Mouse (Mus musculus): ENCODE results near the gene Eif1.
"Not testable (repeated sequence)": the region's sequence is repeated elsewhere in the genome, so short reads cannot be mapped to it uniquely, and the experiment has no call there.

Eif1 gene

GRCm38 (mm10) chr11:100335731-100336130 lies 16.0 kb downstream of the Eif1 start:
- intact Hi-C loops (cut with DNase I) = no loop called here

DNA sequence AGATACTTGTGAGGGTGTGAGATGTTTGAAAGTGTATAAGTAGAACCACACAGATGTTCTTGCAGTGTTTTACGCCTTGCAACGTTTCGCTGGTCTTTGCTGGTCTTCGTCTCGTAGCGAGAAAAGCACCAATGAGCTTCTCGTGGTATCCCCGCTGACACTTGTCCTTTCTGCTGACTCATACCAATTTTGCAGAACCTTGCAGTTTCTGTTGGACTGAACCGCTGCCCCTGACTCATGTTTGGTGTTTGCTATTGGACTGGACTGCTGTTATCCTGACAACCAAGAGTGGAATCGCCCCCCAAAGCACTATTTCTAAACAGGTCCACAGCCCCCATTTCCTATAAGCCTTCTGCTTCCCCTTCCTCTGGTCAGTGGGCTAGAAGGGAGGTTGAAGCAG lies 24.6 kb downstream of the Eif1 start:
- intact Hi-C loops (cut with DNase I) = no loop called here

DNA sequence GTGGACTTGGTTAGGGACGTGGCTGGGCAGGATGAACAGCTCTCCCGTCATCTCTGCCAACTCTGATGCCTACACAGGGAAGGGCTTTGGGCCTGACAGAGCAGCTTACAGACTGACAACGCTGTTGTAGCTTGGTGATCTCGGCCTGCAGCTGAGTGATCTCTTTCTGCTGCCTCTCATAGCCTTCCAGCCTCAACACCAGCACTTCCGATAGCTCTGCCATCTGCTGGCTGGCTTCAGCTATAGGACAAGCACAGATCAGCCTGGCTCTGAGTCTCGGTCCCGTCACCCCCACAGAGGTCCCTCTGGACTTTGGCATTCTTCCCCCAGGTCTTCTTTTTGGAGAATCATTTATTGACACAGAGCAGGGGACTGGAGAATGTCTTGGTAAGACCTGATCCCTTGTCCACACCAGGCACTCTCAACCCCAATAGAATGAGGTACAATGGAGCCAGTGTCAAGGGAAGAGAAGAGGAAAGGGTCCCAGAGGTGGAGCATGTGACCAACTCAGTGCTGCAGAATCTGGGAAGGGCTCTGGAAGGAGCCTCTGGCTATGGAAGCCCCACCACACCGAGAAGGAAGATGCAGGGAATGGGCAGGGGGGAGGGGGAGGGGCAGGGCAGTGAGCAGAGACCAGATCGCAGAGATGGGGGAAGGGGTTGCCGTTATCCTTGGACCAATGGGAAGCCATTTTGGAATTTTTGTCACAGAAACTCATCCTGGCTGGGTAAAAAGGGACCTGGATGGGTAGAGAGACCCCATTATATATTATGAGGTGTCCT lies 32.6 kb downstream of the Eif1 start:
- intact Hi-C loops (cut with DNase I) = no loop called here

DNA sequence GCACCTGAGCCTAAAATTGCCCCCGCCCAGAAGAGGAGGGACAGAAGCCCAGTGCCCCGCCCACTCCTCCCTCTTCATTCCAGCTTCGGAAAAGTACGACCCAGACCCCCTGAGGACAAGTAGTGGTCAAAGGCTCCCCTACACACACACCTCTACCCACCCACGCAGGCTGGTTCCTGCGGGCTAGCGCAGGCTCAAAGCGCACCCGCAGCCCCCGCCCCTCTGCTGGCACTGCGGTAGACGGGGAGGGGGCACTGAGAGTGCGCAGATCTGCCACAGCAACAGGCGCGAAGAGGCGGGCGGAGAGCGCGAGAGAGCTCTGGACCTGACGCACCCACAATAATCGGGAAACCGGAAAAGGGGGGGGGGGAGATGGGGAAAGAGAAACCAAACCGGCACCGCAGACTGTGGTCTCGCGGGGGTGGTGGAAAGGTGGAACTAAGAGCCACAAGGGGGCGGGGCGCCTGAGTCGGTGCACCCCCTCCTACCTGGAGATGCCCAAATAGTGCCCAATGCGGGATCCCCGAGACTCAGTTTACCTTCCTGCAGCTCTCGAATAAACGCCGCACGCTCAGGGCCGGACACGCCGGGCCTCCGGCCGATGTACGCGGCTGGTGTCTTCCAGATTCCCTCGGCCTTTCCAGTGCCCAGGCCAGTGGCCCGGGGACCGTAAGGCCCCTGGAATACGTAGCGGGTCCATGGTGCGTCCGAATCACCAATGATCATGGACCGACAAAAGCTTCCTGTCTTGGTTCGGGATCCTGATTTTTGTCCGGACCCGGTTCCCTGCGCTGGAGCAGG lies 35.7 kb downstream of the Eif1 start:
- intact Hi-C loops (cut with DNase I) = loop anchor here (5.0 kb wide), 1 partner anchor 122 kb away; no protein-coding TSS in a partner anchor

DNA sequence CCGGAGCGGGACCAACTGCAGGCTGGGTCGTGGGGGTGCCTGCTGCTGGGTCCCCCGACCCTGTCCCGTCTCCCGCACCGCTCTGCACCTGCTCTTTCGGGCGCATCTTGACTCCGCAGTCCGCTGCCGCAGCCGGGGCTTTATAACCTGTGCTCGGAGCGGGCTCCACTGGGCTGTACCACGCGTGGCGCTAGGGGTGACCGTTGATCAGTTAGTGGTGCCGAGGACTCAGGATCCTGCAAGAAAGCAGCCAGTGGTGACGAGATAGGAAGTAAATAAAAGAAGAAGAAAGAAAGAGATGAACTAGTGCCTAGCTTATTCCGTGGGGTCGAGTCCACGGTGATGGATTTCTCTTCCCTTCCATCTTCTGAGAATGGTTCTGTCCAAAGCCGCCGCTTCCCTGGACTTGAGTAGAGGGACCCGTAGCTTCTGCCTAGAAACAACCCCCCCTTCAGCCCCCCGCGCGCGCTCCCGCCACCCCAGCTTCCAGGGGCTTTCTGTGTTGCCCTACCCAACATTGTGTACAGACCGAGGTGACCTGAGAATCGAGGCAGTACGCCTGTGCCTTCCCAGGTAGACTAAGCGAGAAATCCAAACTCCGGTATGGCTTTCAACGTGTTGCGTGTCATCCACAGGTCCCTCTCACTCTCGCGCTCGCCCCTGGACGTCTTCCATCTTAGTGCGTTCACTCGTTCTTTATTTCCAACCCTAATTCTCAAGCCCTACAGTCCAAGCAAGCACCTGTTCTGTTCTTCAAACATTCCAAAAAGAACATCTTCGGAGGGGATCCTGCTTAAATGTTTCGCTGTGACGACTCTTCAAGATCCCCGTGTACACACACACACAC lies 36.5 kb downstream of the Eif1 start, which contains the start of gene Hap1:
Gene Hap1 (minus strand): TSS at position 157 of the 847 bp plus-strand sequence.
- intact Hi-C loops (cut with DNase I) = loop anchor here (5.0 kb wide), 1 partner anchor 121 kb away; no protein-coding TSS in a partner anchor

DNA sequence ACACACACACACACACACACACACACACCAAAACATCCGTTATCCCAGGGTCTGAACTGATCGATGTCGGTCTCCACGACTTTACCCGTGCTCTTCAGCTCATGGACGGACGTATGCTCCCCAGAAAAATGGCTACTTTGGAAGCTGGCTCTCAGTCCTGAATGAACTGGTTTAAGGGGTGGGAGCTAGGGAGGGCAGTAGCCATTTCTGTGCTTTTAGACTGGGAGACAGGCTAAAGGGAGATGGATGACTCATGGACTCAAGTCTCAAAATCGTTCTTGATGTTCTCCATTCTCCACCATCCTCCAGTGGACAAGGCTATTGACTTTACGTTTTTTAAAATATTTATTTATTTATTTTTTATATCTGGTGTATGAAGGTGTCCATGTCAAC lies 37.1 kb downstream of the Eif1 start:
- intact Hi-C loops (cut with DNase I) = loop anchor here (5.0 kb wide), 1 partner anchor 120 kb away; no protein-coding TSS in a partner anchor

- intact Hi-C loops (cut with DNase I) = loop anchor here (5.0 kb wide), 1 partner anchor 120 kb away; no protein-coding TSS in a partner anchor
These were observed 37.7 kb downstream of the Eif1 start for GRCm38 (mm10) chr11:100357408-100357807.

GRCm38 (mm10) chr11:100360175-100360574 lies 40.5 kb downstream of the Eif1 start:
- intact Hi-C loops (cut with DNase I) = no loop called here

DNA sequence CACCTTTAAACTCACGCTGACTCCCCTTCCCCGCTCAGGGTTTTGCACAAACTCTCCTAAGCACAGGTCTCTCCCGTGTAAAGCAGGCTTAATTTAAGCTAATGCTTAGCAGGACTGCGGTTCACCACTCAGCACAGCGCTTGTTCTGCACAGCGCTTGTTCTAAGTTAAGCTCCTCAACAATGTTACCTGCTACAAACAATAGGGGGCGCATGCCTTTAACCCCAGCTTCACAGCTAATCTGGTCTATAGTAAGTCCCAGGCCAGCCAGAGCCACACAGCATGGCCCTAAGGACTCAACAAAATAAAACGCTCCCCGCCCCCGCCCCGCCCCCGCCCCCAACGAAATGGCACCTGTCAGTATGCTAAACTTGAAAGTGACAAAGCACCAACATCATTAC lies 41.4 kb downstream of the Eif1 start:
- intact Hi-C loops (cut with DNase I) = not testable (repeated sequence)

GRCm38 (mm10) chr11:100362209-100362978 lies 42.7 kb downstream of the Eif1 start:
- intact Hi-C loops (cut with DNase I) = loop anchor here (2.0 kb wide), 1 partner anchor 46 kb away; no protein-coding TSS in a partner anchor

GRCm38 (mm10) chr11:100362979-100363562 lies 43.4 kb downstream of the Eif1 start:
- intact Hi-C loops (cut with DNase I) = loop anchor here (2.0 kb wide), 1 partner anchor 46 kb away; no protein-coding TSS in a partner anchor

DNA sequence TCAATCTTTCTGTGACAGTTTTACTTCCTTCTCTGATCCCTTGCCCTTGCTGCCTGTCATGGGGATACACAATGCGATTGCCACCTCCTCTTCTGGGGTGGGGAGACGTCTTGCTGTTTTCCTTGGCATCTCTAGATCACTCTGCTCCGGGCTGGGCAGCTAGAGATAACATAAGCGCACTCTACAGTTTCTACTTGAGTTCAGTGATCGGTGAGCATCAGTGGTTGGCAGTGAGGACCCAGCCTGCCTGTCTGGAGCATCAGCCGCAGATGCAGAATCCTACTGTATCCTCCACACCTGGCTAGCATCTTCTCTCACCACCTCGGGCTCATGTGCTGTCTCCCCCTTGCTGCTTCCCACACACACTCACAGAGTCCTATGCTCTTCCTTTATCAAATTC lies 49.5 kb downstream of the Eif1 start:
- intact Hi-C loops (cut with DNase I) = no loop called here

- intact Hi-C loops (cut with DNase I) = no loop called here
These were observed 50.1 kb downstream of the Eif1 start for GRCm38 (mm10) chr11:100369822-100370221.
